Comparison of ENCODE assay signal across 8 mouse cellular contexts in genomic region chr11:80208860-80209800, GRCm38 (mm10). TPM values are rescaled to one million over a fixed set of nuclear protein-coding genes. Genes with fewer than 3 reads are reported as not detected.
DNase-seq lines count a peak whose midpoint lies in the region; ATAC-seq and TF ChIP-seq lines count a peak whose summit lies in the region.

Rhot1 (plus strand) TSS chr11:80209019.

- TF ChIP-seq EP300 in ES-Bruce4 (IDR thresholded peaks at IDR 0.05; ENCODE audit: insufficient read depth, low read depth, low read length) = peak; percentile 38; the same call in 1 of the 2 replicates

- H3K4me1 ChIP-seq in ES-Bruce4 (ENCODE audit: control insufficient read depth, insufficient read depth, low read length) = no peaks in the 10 kb centered on the region
- H3K4me1 ChIP-seq in forebrain, embryonic 14.5 days (ENCODE audit: control insufficient read depth, insufficient read depth, low read length) = peaks cover 8% of the 10 kb centered on the region
- peaks cover 18% of the 10 kb centered on the region for H3K4me1 ChIP-seq in neural tube, embryonic 15.5 days

- TF ChIP-seq POLR2A in ES-Bruce4 (IDR thresholded peaks at IDR 0.05; ENCODE audit: insufficient read depth, low read length) = peak; percentile 25

- TF ChIP-seq CTCF in ES-Bruce4 (IDR thresholded peaks at IDR 0.05; ENCODE audit: low read depth, low read length) = peak; percentile 76

- H3K9me3 ChIP-seq in ES-Bruce4 (replicated peaks; ENCODE audit: control insufficient read depth, insufficient read depth, low read length, poor library complexity, severe bottlenecking) = no peaks in the 10 kb centered on the region
- no peaks in the 10 kb centered on the region for H3K9me3 ChIP-seq in forebrain, embryonic 14.5 days (replicated peaks; ENCODE audit: control insufficient read depth, low read length)
- H3K9me3 ChIP-seq in neural tube, embryonic 15.5 days (replicated peaks) = no peaks in the 10 kb centered on the region

- under 1% methylated on average over 60 of the region's 78 CpGs for WGBS in forebrain, embryonic 14.5 days
- under 1% methylated on average over 78 of the region's 78 CpGs for WGBS in neural tube, embryonic 15.5 days

- intact Hi-C loops in heart, postnatal 14 days (cut with DNase I) = no loop called here

- peak within 1 kb of the TSS; percentile 28 for H3K27ac ChIP-seq in ES-Bruce4 (ENCODE audit: insufficient read depth, low read length)
- H3K27ac ChIP-seq in forebrain, embryonic 14.5 days (ENCODE audit: low read depth, low read length) = peak within 1 kb of the TSS; percentile 95
- H3K27ac ChIP-seq in neural tube, embryonic 15.5 days (replicated peaks) = peak within 1 kb of the TSS; percentile 94

- H3K9ac ChIP-seq in ES-Bruce4 (ENCODE audit: low read depth, poor library complexity, severe bottlenecking) = peak within 1 kb of the TSS; percentile 64
- H3K9ac ChIP-seq in forebrain, embryonic 14.5 days (ENCODE audit: low read length) = peak within 1 kb of the TSS; percentile 92
- peak within 1 kb of the TSS; percentile 98 for H3K9ac ChIP-seq in neural tube, embryonic 15.5 days (replicated peaks)

- peak within 1 kb of the TSS; percentile 65 for H3K4me2 ChIP-seq in forebrain, embryonic 14.5 days (ENCODE audit: low read length)
- H3K4me2 ChIP-seq in neural tube, embryonic 15.5 days = peak within 1 kb of the TSS; percentile 63

- DNase-seq in forebrain, embryonic 14.5 days (ENCODE audit: low spot score) = peak; percentile 96
- DNase-seq in heart, postnatal 14 days = peak; percentile 97 to 98
- peak; percentile 95 for DNase-seq in layer of hippocampus, adult 11-12 months (ENCODE audit: low spot score)
- peak; percentile 95 to 96 for DNase-seq in lung, adult 18-20 months
- DNase-seq in testis, postnatal 14 days (ENCODE audit: low spot score) = peak; percentile 95

- peak within 1 kb of the TSS; percentile 83 for H3K4me3 ChIP-seq in ES-Bruce4 (ENCODE audit: low read depth, low read length)
- H3K4me3 ChIP-seq in forebrain, embryonic 14.5 days (ENCODE audit: low read depth, low read length) = peak within 1 kb of the TSS; percentile 94
- peak within 1 kb of the TSS; percentile 98 for H3K4me3 ChIP-seq in neural tube, embryonic 15.5 days (replicated peaks)

- peak; percentile 88; the same call in 1 of the 2 replicates for ATAC-seq in cerebellum, adult (ENCODE audit: insufficient number of reproducible peaks, low FRiP score, low TSS enrichment)
- peak; percentile 97 for ATAC-seq in forebrain, embryonic 14.5 days
- ATAC-seq in neural tube, embryonic 15.5 days (ENCODE audit: low FRiP score) = peak; percentile 94

- no peaks in the 10 kb centered on the region for H3K27me3 ChIP-seq in ES-Bruce4 (ENCODE audit: control insufficient read depth, insufficient read depth, low read length, poor library complexity, severe bottlenecking)
- no peaks in the 10 kb centered on the region for H3K27me3 ChIP-seq in forebrain, embryonic 14.5 days (replicated peaks; ENCODE audit: control insufficient read depth, insufficient read depth, low read length)
- H3K27me3 ChIP-seq in neural tube, embryonic 15.5 days (replicated peaks) = no peaks in the 10 kb centered on the region

- H3K36me3 ChIP-seq in ES-Bruce4 (ENCODE audit: control insufficient read depth, insufficient read depth, low read length, poor library complexity, severe bottlenecking) = no peaks in the 10 kb centered on the region; the same call in none of the 2 replicates
- H3K36me3 ChIP-seq in forebrain, embryonic 14.5 days (ENCODE audit: control insufficient read depth, insufficient read depth, low read length) = peaks cover under 1% of the 10 kb centered on the region; the same call in 1 of the 2 replicates
- H3K36me3 ChIP-seq in neural tube, embryonic 15.5 days = peaks cover 5% of the 10 kb centered on the region; the same call in 1 of the 2 replicates

RNA-seq across cellular contexts. Expression of gene Rhot1, which starts in this region (rescaled TPM):
- polyA plus RNA-seq in ES-Bruce4 (2011; ENCODE audit: insufficient read depth, insufficient read length, low read depth, missing spikeins) = 52.5 and 52.9 TPM in 2 replicates
- polyA plus RNA-seq in forebrain, embryonic 14.5 days (2014; fragmentation: Nextera tagmentation; extraction: Ambion mirVana) = 68.8 and 78.1 TPM in 2 replicates
- 10 to 100 TPM; 61.8 to 65.3 TPM for total RNA-seq in heart, postnatal 14 days (2021)
- polyA plus RNA-seq in neural tube, embryonic 15.5 days (2015; fragmentation: Nextera tagmentation; extraction: Ambion mirVana) = 70.2 and 72.9 TPM in 2 replicates

Comparison
In these comparisons a context has a peak if more than half of its experiments do, and no peak if none do; other contexts are left out.
1. Peak in every context shown above with its lines: DNase-seq, ATAC-seq, H3K4me3 ChIP-seq and H3K27ac ChIP-seq.
2. H3K27ac ChIP-seq: peak in every context shown above with its lines; median percentile 95 in forebrain, embryonic 14.5 days; 94 in neural tube, embryonic 15.5 days; 28 in ES-Bruce4.